Mouse (Mus musculus) adrenal gland, adult 2 months (tissue): Measurements from ENCODE around the gene Ctdspl. TPM values are rescaled to one million over a fixed set of nuclear protein-coding genes. Genes with fewer than 3 reads are reported as not detected.
A peak's percentile ranks its signal among the peaks of the same experiment; 100 is the strongest.

Source experiments
- DNase-seq: peaks from one replicate; pipeline ENCODE4 v3.0.0; 2021
- polyA plus RNA-seq: library from polyadenylated mRNA; depleted of rRNA; stranded (reverse); fragments of >200 nt; gene quantifications from 2 replicates; pipeline ENCODE4 v1.2.3, GENCODE M21; 2012
- total RNA-seq, 2 experiments: library from RNA; stranded (reverse); gene quantifications; 2 replicates each; pipeline ENCODE4 v1.2.3; 2021

Gene Ctdspl
- total and polyA plus RNA-seq, 3 experiments = 19.8 to 33.1 (median 28.0) TPM

DNA sequence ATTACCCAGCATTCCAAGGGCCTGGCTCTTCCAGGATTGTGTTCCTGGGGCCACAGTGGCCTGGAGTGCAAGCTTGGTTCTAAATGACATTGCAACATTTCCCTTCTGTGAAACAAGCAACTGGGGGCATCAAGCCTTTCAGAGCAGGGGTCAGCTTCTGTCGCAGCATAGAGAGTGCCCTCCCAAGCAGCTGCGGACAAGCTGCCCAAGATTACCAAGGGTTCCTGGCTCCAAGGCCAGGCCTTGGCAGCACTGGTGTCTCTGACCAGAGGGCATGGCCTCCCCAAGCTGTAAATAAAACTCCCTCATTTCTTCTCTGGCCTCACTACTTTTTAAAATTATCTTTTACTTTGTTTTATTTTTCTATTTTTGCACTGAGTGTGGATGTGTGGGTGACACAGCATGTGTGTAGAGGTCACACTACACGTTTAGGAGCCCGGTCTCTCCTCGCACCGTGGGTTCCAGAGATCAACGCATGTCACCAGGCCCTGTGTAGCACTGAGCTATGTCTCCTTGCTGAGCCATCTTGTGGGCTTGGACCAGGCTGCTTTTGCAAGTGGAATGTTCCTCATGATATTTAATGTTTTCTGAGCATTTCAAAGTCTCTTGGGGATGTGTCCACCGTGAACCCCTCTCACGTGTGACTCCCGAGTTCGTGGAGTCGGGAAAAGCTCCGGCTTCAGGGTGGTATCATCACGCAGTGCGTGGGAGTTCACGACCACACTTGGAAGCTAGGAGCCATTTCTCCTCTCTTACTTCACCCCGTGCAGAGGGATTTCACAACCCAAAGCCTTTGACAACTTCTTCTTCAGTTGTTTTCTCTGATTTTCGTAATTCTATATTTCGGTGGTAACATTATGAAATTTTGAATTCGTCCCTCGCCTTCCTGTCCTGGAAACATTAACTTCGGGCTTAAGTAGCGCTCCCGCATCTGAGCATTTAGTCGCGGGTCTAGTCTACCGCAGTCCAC is 102.3 kb downstream of the Ctdspl start:
- peak; percentile 43 for DNase-seq

DNA sequence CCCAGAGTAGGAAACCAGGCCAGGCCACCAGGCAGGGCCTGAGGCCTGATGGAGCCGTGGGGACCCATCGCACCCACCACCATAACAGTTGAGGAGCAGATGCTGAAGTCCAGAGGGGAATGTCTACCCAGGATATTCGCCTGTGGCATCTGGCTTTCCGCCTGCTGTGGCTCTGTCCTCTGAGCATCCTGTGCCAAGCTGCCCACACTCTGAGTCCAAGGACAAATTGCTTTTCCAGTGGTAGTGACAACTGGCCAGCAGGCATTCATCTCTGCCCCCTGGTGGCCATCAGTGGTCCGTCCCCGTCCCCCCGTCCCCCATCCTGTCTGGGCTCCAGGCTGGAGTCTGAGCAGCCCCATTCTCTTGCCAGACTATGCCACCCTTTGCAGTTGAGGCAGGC is 103.3 kb downstream of the Ctdspl start:
- DNase-seq = peak; percentile 87

- DNase-seq = no peak
These were observed 104.8 kb downstream of the Ctdspl start for GRCm38 (mm10) chr9:119031038-119031437.

GRCm38 (mm10) chr9:119031772-119032171 is 105.5 kb downstream of the Ctdspl start:
- peak; percentile 61 for DNase-seq

DNA sequence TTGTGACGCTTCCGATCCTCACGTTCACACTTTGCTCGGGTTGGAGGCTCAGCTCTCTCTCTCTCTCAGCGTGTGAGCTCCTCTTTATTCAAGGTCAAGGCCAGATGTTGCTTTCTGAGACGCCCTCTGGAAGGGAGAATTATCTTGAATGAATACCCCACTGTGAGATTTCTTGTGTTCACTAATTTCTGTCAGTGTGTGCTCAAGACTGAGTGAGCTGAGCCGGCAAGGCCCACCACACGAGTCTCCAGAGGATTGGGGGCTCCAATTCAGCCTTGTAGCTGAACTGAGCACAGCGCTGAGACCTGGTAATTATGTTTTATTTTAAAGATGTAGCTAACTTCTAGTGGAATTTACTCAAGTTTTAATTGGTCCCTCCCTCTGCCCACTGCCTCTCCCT is 106.3 kb downstream of the Ctdspl start:
- no peak for DNase-seq

DNA sequence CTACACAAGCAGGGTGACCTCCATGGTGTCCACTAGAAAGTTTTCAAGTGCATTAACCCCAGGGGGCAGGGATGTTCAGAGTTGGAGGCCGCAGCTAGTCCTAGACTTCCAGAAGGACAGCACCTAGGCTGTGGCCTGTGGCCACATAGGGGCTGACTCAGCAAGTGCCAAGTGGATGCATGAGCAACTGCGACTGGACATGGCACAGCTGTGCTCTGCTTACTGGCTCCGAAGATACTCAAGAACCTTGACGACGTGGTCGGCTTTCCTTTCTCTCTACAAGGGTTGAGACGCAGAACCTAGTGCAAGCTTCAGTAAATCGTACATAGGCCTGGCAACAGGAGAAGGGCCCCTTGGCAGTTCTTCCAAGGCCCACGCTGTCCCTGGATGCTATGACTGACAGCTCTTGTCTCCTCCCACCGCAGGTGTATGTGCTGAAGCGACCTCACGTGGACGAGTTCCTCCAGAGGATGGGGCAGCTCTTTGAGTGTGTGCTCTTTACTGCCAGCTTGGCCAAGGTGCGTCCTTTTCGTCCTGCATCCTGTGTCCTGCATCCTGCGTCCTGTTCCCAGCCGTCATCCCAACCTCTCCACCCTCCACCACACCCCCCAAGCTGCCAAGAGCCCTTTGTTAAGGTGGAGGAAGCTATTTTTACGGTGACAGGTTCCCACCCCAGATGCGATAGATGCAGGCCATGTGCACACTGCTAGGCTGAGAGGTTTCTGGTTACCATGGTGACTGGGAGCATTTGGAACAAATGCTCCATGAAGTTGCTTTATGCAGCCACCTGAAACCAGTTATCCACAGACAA is 107.1 kb downstream of the Ctdspl start:
- no peak for DNase-seq

DNA sequence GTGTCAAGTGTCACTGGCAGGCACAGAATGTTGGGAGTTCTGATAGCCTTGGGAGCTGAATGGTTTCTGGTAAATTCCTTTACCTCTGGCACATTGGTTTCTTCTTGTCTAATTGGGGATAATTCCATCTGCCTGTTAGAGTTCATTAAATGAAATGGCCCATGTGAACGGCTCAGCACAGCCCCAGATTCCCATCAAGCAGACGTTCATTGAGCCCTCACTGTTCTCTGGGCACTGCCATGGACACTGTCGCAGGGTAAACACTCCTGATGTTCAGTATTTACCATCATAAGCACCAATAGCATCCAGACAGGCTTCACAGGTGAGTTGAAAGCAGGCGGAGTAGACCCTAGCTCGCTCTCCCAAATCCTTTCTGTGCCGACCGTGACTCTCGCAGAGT is 107.8 kb downstream of the Ctdspl start:
- DNase-seq = no peak

DNA sequence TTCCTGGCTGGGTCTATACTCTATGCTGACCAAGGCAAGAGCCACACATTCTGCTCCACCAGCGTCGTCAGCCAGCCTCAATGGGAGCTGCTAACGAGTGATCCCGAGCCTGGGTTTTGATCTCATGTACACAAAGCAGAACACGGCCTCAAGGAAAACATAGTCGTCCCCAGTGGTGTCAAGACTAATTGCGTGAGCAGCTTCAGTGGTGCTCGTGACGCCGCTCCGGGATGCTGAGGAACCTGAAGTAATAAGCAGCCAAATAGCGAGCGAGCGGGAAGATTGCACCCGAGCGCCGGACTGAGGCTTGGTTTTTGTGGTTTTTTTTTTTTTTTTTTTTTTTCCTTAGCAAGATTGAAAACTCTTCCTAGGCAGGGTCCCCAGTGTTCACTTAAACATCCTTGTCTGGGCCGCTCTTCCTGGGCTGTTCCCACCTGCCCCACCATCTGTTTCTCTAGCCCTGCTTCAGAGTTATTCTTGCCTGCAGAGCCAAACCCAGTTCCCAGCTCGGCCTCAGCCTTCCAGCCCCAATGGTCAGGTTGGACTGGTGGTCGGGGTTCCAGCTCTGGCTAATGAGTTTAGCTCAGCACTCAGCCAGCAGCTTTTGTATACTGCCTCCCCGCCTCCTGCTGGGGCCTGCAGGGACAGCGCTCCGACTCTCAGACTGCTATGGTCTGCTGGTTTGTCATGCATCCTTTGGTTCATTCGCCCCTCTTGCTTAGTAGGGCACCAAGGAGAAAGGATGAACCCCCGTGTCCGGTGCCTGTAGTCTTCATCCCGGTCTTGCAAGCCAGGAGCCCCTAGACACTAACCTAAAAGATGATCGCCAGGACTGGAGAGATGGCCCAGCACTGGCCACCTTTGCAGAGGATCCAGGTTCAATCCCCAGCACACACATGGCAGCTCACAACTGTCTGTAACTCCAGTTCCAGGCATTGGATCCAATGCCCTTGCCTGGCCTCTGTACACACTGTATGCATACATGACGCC is 108.7 kb downstream of the Ctdspl start:
- no peak for DNase-seq

DNA sequence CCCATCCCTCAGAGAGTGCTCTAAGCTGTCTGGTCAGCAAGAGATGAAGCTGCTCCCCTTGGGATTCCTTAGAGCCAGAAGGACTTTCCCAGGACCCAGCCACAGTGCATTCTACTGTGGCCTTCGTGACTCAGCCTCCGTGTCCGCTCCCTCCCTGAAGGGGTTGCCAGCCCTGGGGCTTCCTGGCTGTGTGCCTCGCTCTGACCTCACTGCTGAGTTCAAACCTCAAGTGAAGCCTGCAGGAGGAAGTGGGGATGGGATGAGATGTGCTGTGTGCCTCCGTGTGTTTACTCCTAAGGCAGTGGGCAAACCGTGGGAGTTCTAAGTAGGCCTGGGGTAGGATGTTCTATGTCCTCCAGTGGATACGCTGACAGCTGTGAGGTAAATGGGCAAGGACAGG is 109.6 kb downstream of the Ctdspl start:
- peak; percentile 93 for DNase-seq

- DNase-seq = no peak
These were observed 111.0 kb downstream of the Ctdspl start for GRCm38 (mm10) chr9:119037076-119037730.

GRCm38 (mm10) chr9:119038574-119038973 is 112.3 kb downstream of the Ctdspl start:
- DNase-seq = no peak

DNA sequence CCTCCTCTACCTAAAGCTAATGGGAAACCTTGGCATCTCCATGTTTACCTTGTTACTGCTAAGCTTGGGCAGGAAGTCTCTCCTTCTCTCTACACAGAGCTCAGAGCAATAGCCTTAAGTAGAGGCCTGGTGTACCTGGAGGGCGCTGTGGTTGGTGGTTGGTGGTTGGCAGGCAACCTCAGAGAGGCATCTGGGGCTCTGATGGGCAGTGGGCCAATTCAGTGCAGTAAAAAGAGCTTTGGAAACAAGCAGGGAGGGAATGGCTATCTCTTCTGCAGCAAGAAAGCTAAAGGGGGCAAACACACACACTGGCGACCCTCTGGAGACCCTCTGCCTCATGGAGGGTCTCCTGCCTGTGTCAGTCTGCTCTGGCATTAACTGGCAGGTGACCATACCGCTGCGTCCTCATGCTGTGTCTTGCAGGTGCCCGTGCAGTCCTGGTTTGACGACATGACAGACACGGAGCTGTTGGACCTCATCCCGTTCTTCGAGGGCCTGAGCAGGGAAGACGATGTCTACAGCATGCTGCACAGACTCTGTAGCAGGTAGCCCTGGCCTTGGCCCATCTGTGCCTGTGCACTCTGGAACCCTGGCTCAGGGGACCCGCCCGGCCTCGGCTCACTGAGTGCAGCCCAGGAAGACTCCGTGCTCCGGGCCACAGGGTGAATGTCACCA is 114.0 kb downstream of the Ctdspl start:
- no peak for DNase-seq

- DNase-seq = no peak
These were observed 122.1 kb downstream of the Ctdspl start for GRCm38 (mm10) chr9:119048182-119048903.

DNA sequence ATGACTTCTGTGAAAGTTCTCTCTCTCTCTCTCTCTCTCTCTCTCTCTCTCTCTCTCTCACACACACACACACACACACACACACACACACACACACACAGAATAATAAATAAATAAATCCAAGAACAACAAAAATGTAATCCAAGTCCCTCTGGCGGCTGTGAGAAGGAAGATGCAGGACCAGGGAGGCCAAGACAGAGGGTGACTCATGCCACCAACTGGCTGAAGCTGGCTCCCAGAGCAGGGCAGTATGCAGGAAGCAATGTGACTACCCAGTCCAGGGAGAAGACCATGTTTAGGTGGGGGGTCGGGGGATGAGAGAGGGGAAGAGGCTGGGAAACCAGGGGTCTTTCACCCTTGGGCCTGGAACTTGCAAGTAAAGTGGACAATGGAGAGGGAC is 124.9 kb downstream of the Ctdspl start:
- peak; percentile 40 for DNase-seq

DNA sequence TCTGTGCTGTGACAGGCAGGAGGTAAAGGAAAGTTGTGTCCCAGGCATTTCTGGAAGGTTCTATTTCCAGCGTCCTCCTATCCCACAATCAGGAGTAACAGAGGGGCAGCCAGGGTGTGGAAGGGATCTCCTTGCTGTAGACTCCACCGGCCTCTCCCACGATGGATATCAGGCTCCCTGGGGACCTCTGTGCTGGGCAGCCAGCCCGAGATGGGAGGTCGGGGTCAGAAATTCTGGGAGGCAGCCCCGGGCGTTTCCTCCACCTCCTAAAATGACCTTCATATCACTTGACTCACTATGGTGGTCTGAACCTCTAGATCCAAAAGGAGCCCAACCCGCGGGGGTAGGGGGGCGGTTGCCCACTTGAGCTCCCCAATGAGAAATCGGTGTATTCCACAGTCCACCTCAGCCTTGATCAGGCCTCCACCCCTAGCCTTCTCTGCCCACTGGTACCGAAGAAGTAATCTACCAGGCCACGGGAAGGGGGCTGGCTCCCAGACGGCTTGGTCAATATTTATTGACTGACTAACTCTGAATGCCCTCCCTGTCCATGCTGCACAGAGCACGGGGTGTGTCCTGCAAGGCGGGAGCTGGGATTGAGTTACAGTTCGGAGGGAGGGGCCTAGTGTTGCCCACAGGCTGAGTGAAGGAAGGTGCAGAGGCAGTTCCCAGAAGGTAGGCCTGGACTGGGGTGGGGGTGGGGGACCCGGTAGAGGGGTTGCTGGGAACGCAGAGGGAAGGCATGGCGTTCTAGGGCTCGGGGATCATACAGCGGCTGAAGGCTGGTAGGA is 126.1 kb downstream of the Ctdspl start, which contains the start of gene Vill:
Gene Vill (plus strand): TSS at position 625 of the 791 bp plus-strand sequence.
- peak; percentile 40 for DNase-seq

- DNase-seq = no peak
These were observed 127.8 kb downstream of the Ctdspl start for GRCm38 (mm10) chr9:119053964-119054576.

DNA sequence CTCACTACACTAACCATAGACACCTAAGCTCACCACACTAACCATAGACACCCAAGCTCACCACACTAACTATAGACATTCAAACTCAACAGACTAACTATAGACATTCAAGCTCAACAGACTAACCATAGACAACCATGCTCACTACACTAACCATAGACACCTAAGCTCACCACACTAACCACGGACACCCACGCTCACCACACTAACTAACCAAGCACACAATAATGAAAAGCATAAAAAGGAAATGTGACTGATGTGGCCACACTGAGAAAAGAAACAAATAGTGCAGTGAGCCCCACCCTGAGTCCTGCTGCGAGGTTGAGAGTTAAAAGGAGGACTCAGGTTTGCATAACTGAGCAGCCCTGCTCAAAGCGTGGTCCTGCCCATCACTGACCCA is 129.1 kb downstream of the Ctdspl start:
- no peak for DNase-seq

GRCm38 (mm10) chr9:119058245-119058644 is 132.0 kb downstream of the Ctdspl start:
- DNase-seq = no peak
